Mouse (Mus musculus) mouse trophoblast stem cell (cell line): ENCODE data around the gene Slc24a4.
"Not testable (repeated sequence)": the region's sequence is repeated elsewhere in the genome, so short reads cannot be mapped to it uniquely, and the experiment has no call there.

Experiments
- in situ Hi-C, 2 experiments: fragments of 300-500 bp; cut with MseI, MboI; formaldehyde crosslinking; loops; 2 replicates in 1 of 2; 3 replicates in 1 of 2; pipeline ENCODE4 v1.15.1; 2025

Gene Slc24a4

GRCm38 (mm10) chr12:102166691-102167261 is 38.2 kb downstream of the Slc24a4 start:
- in situ Hi-C loops: no loop called here

- in situ Hi-C loops: no loop called here
Observed at GRCm38 (mm10) chr12:102167302-102167701, 38.8 kb downstream of the Slc24a4 start.

- in situ Hi-C loops: no loop called here
Observed at GRCm38 (mm10) chr12:102172746-102173145, 44.2 kb downstream of the Slc24a4 start.

- in situ Hi-C loops: no loop called here
Observed at GRCm38 (mm10) chr12:102173345-102173744, 44.8 kb downstream of the Slc24a4 start.

GRCm38 (mm10) chr12:102180371-102181074 is 52.0 kb downstream of the Slc24a4 start:
- in situ Hi-C loops: loop anchor here in 1 of 2 experiments (10.0 kb wide), 1 partner anchor 164 kb away; no protein-coding TSS in a partner anchor

GRCm38 (mm10) chr12:102181799-102182357 is 53.3 kb downstream of the Slc24a4 start:
- in situ Hi-C loops: loop anchor here in 1 of 2 experiments (10.0 kb wide), 1 partner anchor 163 kb away; no protein-coding TSS in a partner anchor

- in situ Hi-C loops: loop anchor here in 1 of 2 experiments (10.0 kb wide), 1 partner anchor 162 kb away; no protein-coding TSS in a partner anchor
Observed at GRCm38 (mm10) chr12:102182621-102183020, 54.1 kb downstream of the Slc24a4 start.

GRCm38 (mm10) chr12:102183201-102183600 is 54.7 kb downstream of the Slc24a4 start:
- in situ Hi-C loops: loop anchor here in 1 of 2 experiments (10.0 kb wide), 1 partner anchor 162 kb away; no protein-coding TSS in a partner anchor

GRCm38 (mm10) chr12:102190820-102191219 is 62.3 kb downstream of the Slc24a4 start:
- in situ Hi-C loops: no loop called here

GRCm38 (mm10) chr12:102201516-102201915 is 73.0 kb downstream of the Slc24a4 start:
- in situ Hi-C loops: no loop called here

- in situ Hi-C loops: no loop called here
Observed at GRCm38 (mm10) chr12:102202901-102203300, 74.4 kb downstream of the Slc24a4 start.

- in situ Hi-C loops: no loop called here
Observed at GRCm38 (mm10) chr12:102206471-102206870, 77.9 kb downstream of the Slc24a4 start.

- in situ Hi-C loops: no loop called here
Observed at GRCm38 (mm10) chr12:102207245-102207644, 78.7 kb downstream of the Slc24a4 start.

- in situ Hi-C loops: no loop called here
Observed at GRCm38 (mm10) chr12:102210801-102211200, 82.3 kb downstream of the Slc24a4 start.

GRCm38 (mm10) chr12:102223404-102223803 is 94.9 kb downstream of the Slc24a4 start:
- in situ Hi-C loops: no loop called here

GRCm38 (mm10) chr12:102224112-102224511 is 95.6 kb downstream of the Slc24a4 start:
- in situ Hi-C loops: not testable (repeated sequence)

GRCm38 (mm10) chr12:102225165-102225564 is 96.6 kb downstream of the Slc24a4 start:
- in situ Hi-C loops: no loop called here

- in situ Hi-C loops: no loop called here
Observed at GRCm38 (mm10) chr12:102235551-102235950, 107.0 kb downstream of the Slc24a4 start.

- in situ Hi-C loops: no loop called here
Observed at GRCm38 (mm10) chr12:102236317-102236716, 107.8 kb downstream of the Slc24a4 start.

GRCm38 (mm10) chr12:102242076-102242722 is 113.7 kb downstream of the Slc24a4 start:
- in situ Hi-C loops: no loop called here

GRCm38 (mm10) chr12:102243915-102244314 is 115.4 kb downstream of the Slc24a4 start:
- in situ Hi-C loops: no loop called here

GRCm38 (mm10) chr12:102246226-102246625 is 117.7 kb downstream of the Slc24a4 start:
- in situ Hi-C loops: no loop called here
